Comparison of ENCODE assay signal across 10 mouse cellular contexts in the genomic region with DNA sequence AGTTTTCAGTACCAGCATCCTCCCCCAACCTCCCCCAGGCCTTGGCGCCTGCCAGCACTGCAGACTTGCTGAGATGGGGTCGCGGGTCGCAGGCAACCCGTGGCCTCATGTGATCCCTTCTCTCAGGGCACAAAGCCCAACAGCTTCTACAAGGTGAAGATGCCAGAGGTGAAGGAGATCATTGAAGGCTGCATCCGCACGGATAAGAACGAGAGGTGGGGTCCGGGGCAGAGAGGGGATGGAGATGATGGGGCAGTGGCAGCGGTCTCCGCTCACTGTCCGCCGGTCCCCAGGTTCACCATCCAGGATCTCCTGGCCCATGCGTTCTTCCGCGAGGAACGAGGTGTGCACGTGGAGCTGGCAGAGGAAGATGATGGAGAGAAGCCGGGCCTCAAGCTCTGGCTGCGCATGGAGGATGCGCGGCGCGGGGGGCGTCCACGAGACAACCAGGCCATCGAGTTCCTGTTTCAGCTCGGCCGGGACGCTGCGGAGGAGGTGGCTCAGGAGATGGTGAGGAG. TPM values are rescaled to one million over a fixed set of nuclear protein-coding genes. Genes with fewer than 3 reads are reported as not detected.
DNase-seq lines count a peak whose midpoint lies in the region; ATAC-seq and TF ChIP-seq lines count a peak whose summit lies in the region.
"Had no signal": no experiment of that assay in that cellular context is flagged by ENCODE, and none has a peak within 500 bp of the region (broad histone marks: within the 10 kb centered on the region; RNA-seq: fewer than 3 reads in every experiment).

No protein-coding gene starts in this region.

- H3K4me1 ChIP-seq in kidney, embryonic 15.5 days, result peaks cover 65% of the 10 kb centered on the region
- peaks cover 46% of the 10 kb centered on the region for H3K4me1 ChIP-seq in embryonic facial prominence, embryonic 12.5 days
- 0 out of 2 replicates have a peak, but pooled peaks cover 10% of the 10 kb centered on the region for H3K4me1 ChIP-seq in intestine, postnatal 0 days (replicated peaks; ENCODE audit: control insufficient read depth, insufficient read depth, low read length)
- peaks cover 13% of the 10 kb centered on the region; the same call in 1 of the 2 replicates for H3K4me1 ChIP-seq in neural tube, embryonic 14.5 days (ENCODE audit: control insufficient read depth, insufficient read depth, low read length)

- peaks cover 37% of the 10 kb centered on the region for H3K27me3 ChIP-seq in kidney, embryonic 15.5 days
- H3K27me3 ChIP-seq in embryonic facial prominence, embryonic 12.5 days, result peaks cover 53% of the 10 kb centered on the region
- no peaks in the 10 kb centered on the region; the same call in 1 of the 2 replicates for H3K27me3 ChIP-seq in intestine, postnatal 0 days (replicated peaks; ENCODE audit: control insufficient read depth, insufficient read depth, low read length)
- H3K27me3 ChIP-seq in neural tube, embryonic 14.5 days (ENCODE audit: control insufficient read depth, insufficient read depth, low read length), result peaks cover 19% of the 10 kb centered on the region

- 7% methylated on average over 31 of the region's 31 CpGs for whole genome bisulfite sequencing in kidney, embryonic 15.5 days
- WGBS in embryonic facial prominence, embryonic 12.5 days, result 1% methylated on average over 31 of the region's 31 CpGs
- WGBS in intestine, postnatal 0 days, result 41% methylated on average over 31 of the region's 31 CpGs
- WGBS in neural tube, embryonic 14.5 days, result 1% methylated on average over 31 of the region's 31 CpGs

- peak overlapping the region; percentile 39 for H3K4me3 ChIP-seq in kidney, embryonic 15.5 days (replicated peaks)
- H3K4me3 ChIP-seq in embryonic facial prominence, embryonic 12.5 days, result peak overlapping the region; percentile 35
- H3K4me3 ChIP-seq in intestine, postnatal 0 days (ENCODE audit: low read depth, low read length), result no peak overlapping the region
- peak overlapping the region; percentile 22 for H3K4me3 ChIP-seq in neural tube, embryonic 14.5 days (ENCODE audit: low read depth, low read length)

- H3K36me3 ChIP-seq in kidney, embryonic 15.5 days, result peaks cover 10% of the 10 kb centered on the region; the same call in 1 of the 2 replicates
- no peaks in the 10 kb centered on the region for H3K36me3 ChIP-seq in embryonic facial prominence, embryonic 12.5 days
- no peaks in the 10 kb centered on the region for H3K36me3 ChIP-seq in intestine, postnatal 0 days (ENCODE audit: control insufficient read depth, insufficient read depth)
- H3K36me3 ChIP-seq in neural tube, embryonic 14.5 days (ENCODE audit: control insufficient read depth, insufficient read depth, low read length), result no peaks in the 10 kb centered on the region

- TF ChIP-seq CTCF in intestine, postnatal 0 days (IDR thresholded peaks at IDR 0.05; ENCODE audit: low read depth), result no peak

- peak overlapping the region; percentile 64 for H3K4me2 ChIP-seq in kidney, embryonic 15.5 days
- peak overlapping the region; percentile 52 for H3K4me2 ChIP-seq in embryonic facial prominence, embryonic 12.5 days (replicated peaks)
- H3K4me2 ChIP-seq in intestine, postnatal 0 days (replicated peaks; ENCODE audit: low read depth), result peak overlapping the region; percentile 11; the same call in 1 of the 2 replicates
- peak overlapping the region; percentile 45 for H3K4me2 ChIP-seq in neural tube, embryonic 14.5 days (ENCODE audit: low read depth, low read length)

- no peak for DNase-seq in kidney, adult 11 months
- no peak for DNase-seq in layer of hippocampus, postnatal 10 days (ENCODE audit: low spot score in 2 of 2)
- no peak for DNase-seq in thymus, postnatal 14 days
- DNase-seq: cerebellum, adult 2 months had no signal

- H3K9me3 ChIP-seq in kidney, embryonic 15.5 days (replicated peaks), result no peaks in the 10 kb centered on the region
- H3K9me3 ChIP-seq in embryonic facial prominence, embryonic 12.5 days, result no peaks in the 10 kb centered on the region
- no peaks in the 10 kb centered on the region for H3K9me3 ChIP-seq in intestine, postnatal 0 days (ENCODE audit: control insufficient read depth)
- H3K9me3 ChIP-seq in neural tube, embryonic 14.5 days (ENCODE audit: control insufficient read depth, low read length), result no peaks in the 10 kb centered on the region

- no peak overlapping the region for H3K27ac ChIP-seq in kidney, embryonic 15.5 days
- H3K27ac ChIP-seq in embryonic facial prominence, embryonic 12.5 days, result no peak overlapping the region
- no peak overlapping the region for H3K27ac ChIP-seq in intestine, postnatal 0 days (ENCODE audit: low read depth, low read length)
- H3K27ac ChIP-seq in neural tube, embryonic 14.5 days (ENCODE audit: low read depth, low read length), result no peak overlapping the region

- H3K9ac ChIP-seq in kidney, embryonic 15.5 days, result peak overlapping the region; percentile 15; the same call in 1 of the 2 replicates
- peak overlapping the region; percentile 32; the same call in 1 of the 2 replicates for H3K9ac ChIP-seq in embryonic facial prominence, embryonic 12.5 days
- no peak overlapping the region for H3K9ac ChIP-seq in intestine, postnatal 0 days (ENCODE audit: low read depth, low read length)
- peak overlapping the region; percentile 39; the same call in 1 of the 2 replicates for H3K9ac ChIP-seq in neural tube, embryonic 14.5 days (replicated peaks; ENCODE audit: low read depth, low read length)

- no peak for ATAC-seq in kidney, embryonic 15.5 days (replicated peaks; ENCODE audit: low FRiP score)
- no peak for ATAC-seq in embryonic facial prominence, embryonic 12.5 days (ENCODE audit: insufficient number of reproducible peaks, insufficient read depth, low FRiP score, low TSS enrichment)
- no peak for ATAC-seq in intestine, postnatal 0 days
- ATAC-seq in neural tube, embryonic 14.5 days (ENCODE audit: low read depth), result no peak
- no peak for ATAC-seq in activated CD4-positive, CD25-positive, alpha-beta regulatory T cell, adult 4 months
- ATAC-seq: inflammation-experienced regulatory T-cells, adult 6 months had no signal

RNA-seq across cellular contexts. Expression of gene Wnk4, which starts 4.6 kb away (rescaled TPM):
- 25.5 and 27.2 TPM in 2 replicates for polyA plus RNA-seq in kidney, embryonic 15.5 days (2015; fragmentation: Nextera tagmentation; extraction: Ambion mirVana)
- 7.7 and 8.0 TPM in 2 replicates for polyA plus RNA-seq in embryonic facial prominence, embryonic 12.5 days (2016; fragmentation: Nextera tagmentation; extraction: Ambion mirVana)
- polyA plus RNA-seq in intestine, postnatal 0 days (2015; fragmentation: Nextera tagmentation; extraction: Ambion mirVana), result 4.6 and 4.7 TPM in 2 replicates
- 4.2 and 5.9 TPM in 2 replicates for polyA plus RNA-seq in neural tube, embryonic 14.5 days (2014; fragmentation: Nextera tagmentation; extraction: Ambion mirVana)
- total RNA-seq in layer of hippocampus, postnatal 10 days (2021), result 1 to 10 TPM; 3.4 to 4.5 TPM
- 1 to 10 TPM in 1 of 2 experiments, under 1 TPM in 1; 0.58 to 1.0 TPM for polyA plus RNA-seq in activated CD4-positive, CD25-positive, alpha-beta regulatory T cell, adult 4 months (2017; shearing (Covaris generic))

RNA-seq across cellular contexts. Expression of gene Vps25, which starts 11.5 kb away (rescaled TPM):
- polyA plus RNA-seq in kidney, embryonic 15.5 days (2015; fragmentation: Nextera tagmentation; extraction: Ambion mirVana), result 135 and 147 TPM in 2 replicates
- polyA plus RNA-seq in embryonic facial prominence, embryonic 12.5 days (2016; fragmentation: Nextera tagmentation; extraction: Ambion mirVana), result 93.6 and 99.3 TPM in 2 replicates
- 148 and 157 TPM in 2 replicates for polyA plus RNA-seq in intestine, postnatal 0 days (2015; fragmentation: Nextera tagmentation; extraction: Ambion mirVana)
- 121 and 134 TPM in 2 replicates for polyA plus RNA-seq in neural tube, embryonic 14.5 days (2014; fragmentation: Nextera tagmentation; extraction: Ambion mirVana)
- 10 to 100 TPM; 78.4 to 81.9 TPM for total RNA-seq in layer of hippocampus, postnatal 10 days (2021)
- 100 to 1,000 TPM; 122 to 153 TPM for polyA plus RNA-seq in activated CD4-positive, CD25-positive, alpha-beta regulatory T cell, adult 4 months (2017; shearing (Covaris generic))

RNA-seq across cellular contexts. Expression of gene Cntd1, which starts 13.8 kb away (rescaled TPM):
- polyA plus RNA-seq in kidney, embryonic 15.5 days (2015; fragmentation: Nextera tagmentation; extraction: Ambion mirVana), result 1.6 and 3.1 TPM in 2 replicates
- 1.4 and 2.0 TPM in 2 replicates for polyA plus RNA-seq in embryonic facial prominence, embryonic 12.5 days (2016; fragmentation: Nextera tagmentation; extraction: Ambion mirVana)
- 0.26 and 0.47 TPM in 2 replicates for polyA plus RNA-seq in intestine, postnatal 0 days (2015; fragmentation: Nextera tagmentation; extraction: Ambion mirVana)
- polyA plus RNA-seq in neural tube, embryonic 14.5 days (2014; fragmentation: Nextera tagmentation; extraction: Ambion mirVana), result 0.75 and 0.86 TPM in 2 replicates
- total RNA-seq in layer of hippocampus, postnatal 10 days (2021), result under 1 TPM; 0.37 to 0.56 TPM
- polyA plus RNA-seq in activated CD4-positive, CD25-positive, alpha-beta regulatory T cell, adult 4 months (2017; shearing (Covaris generic)), result 1 to 10 TPM in 1 of 2 experiments, not detected in 1; 1.0 TPM

RNA-seq across cellular contexts. Expression of gene Coa3, which starts 13.9 kb away (rescaled TPM):
- 185 and 195 TPM in 2 replicates for polyA plus RNA-seq in kidney, embryonic 15.5 days (2015; fragmentation: Nextera tagmentation; extraction: Ambion mirVana)
- polyA plus RNA-seq in embryonic facial prominence, embryonic 12.5 days (2016; fragmentation: Nextera tagmentation; extraction: Ambion mirVana), result 201 and 209 TPM in 2 replicates
- polyA plus RNA-seq in intestine, postnatal 0 days (2015; fragmentation: Nextera tagmentation; extraction: Ambion mirVana), result 255 and 276 TPM in 2 replicates
- 242 and 258 TPM in 2 replicates for polyA plus RNA-seq in neural tube, embryonic 14.5 days (2014; fragmentation: Nextera tagmentation; extraction: Ambion mirVana)
- total RNA-seq in layer of hippocampus, postnatal 10 days (2021), result 10 to 100 TPM; 92.7 to 93.1 TPM
- polyA plus RNA-seq in activated CD4-positive, CD25-positive, alpha-beta regulatory T cell, adult 4 months (2017; shearing (Covaris generic)), result 100 to 1,000 TPM; 109 to 144 TPM

RNA-seq across cellular contexts. Expression of gene Ramp2, which starts 19.2 kb away (rescaled TPM):
- polyA plus RNA-seq in kidney, embryonic 15.5 days (2015; fragmentation: Nextera tagmentation; extraction: Ambion mirVana), result 220 and 232 TPM in 2 replicates
- polyA plus RNA-seq in embryonic facial prominence, embryonic 12.5 days (2016; fragmentation: Nextera tagmentation; extraction: Ambion mirVana), result 80.2 and 86.9 TPM in 2 replicates
- 67.7 and 74.7 TPM in 2 replicates for polyA plus RNA-seq in intestine, postnatal 0 days (2015; fragmentation: Nextera tagmentation; extraction: Ambion mirVana)
- 63.1 and 103 TPM in 2 replicates for polyA plus RNA-seq in neural tube, embryonic 14.5 days (2014; fragmentation: Nextera tagmentation; extraction: Ambion mirVana)
- total RNA-seq in layer of hippocampus, postnatal 10 days (2021), result 10 to 100 TPM; 69.6 to 70.0 TPM
- polyA plus RNA-seq in activated CD4-positive, CD25-positive, alpha-beta regulatory T cell, adult 4 months (2017; shearing (Covaris generic)), result not detected
- polyA plus RNA-seq: inflammation-experienced regulatory T-cells, adult 6 months had no signal

Comparison
In these comparisons a context has a peak if more than half of its experiments do, and no peak if none do; other contexts are left out.
1. H3K4me2 ChIP-seq: peak in every context shown above with its lines; median percentile 64 in kidney, embryonic 15.5 days; 52 in embryonic facial prominence, embryonic 12.5 days; 45 in neural tube, embryonic 14.5 days; 11 in intestine, postnatal 0 days.